Mouse (Mus musculus) neutrophil, adult 5-6 weeks (primary cell): ENCODE measurements around the gene Odc1. TPM values are rescaled to one million over a fixed set of nuclear protein-coding genes. Genes with fewer than 3 reads are reported as not detected.
"Not testable (repeated sequence)": the region's sequence is repeated elsewhere in the genome, so short reads cannot be mapped to it uniquely, and the experiment has no call there.

Experiments
- ATAC-seq: fragments of 151-379, 151-347 bp; 2 replicates; pipeline ENCODE4 v1.8.0; 2017; ENCODE audit warnings: mild to moderate bottlenecking, moderate TSS enrichment; ENCODE audit not compliant: insufficient number of reproducible peaks, poor library complexity, low FRiP score, severe bottlenecking; ENCODE audit errors: extremely low read depth
- total RNA-seq: library from RNA; stranded (forward); fragments of 200-1000 nt; gene quantifications from 2 replicates; pipeline ENCODE4 v1.2.3, GENCODE M21; 2017

Odc1 gene
- total RNA-seq, 1 experiment from 2014 or later: 107 TPM

DNA sequence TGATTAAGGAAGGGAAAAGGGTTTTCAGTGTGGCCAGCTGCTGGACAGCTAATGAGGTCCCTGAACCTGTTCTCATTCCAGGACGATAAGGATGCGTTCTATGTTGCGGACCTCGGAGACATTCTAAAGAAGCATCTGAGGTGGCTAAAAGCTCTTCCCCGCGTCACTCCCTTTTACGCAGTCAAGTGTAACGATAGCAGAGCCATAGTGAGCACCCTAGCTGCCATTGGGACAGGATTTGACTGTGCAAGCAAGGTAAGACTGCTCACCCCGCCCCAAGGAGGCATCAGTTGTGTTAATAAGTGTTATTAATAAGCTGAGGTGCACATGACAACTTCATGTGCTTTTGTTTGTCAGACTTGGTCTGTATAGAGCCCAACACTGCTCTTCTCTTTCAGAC, 3.0 kb downstream of the Odc1 start:
- ATAC-seq: not testable (repeated sequence)

- no peak for ATAC-seq
Measured at GRCm38 (mm10) chr12:17548505-17548904, 3.9 kb downstream of the Odc1 start.

DNA sequence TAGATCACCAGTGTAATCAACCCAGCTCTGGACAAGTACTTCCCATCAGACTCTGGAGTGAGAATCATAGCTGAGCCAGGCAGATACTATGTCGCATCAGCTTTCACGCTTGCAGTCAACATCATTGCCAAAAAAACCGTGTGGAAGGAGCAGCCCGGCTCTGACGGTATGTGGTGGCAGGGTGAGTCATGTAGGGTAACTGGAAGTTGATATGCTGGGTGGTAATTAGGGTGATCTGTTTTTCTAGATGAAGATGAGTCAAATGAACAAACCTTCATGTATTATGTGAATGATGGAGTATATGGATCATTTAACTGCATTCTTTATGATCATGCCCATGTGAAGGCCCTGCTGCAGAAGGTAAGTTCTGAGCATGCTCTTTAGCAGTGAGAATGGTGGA, 4.8 kb downstream of the Odc1 start:
- ATAC-seq: not testable (repeated sequence)

GRCm38 (mm10) chr12:17551208-17551995, 6.8 kb downstream of the Odc1 start:
- no peak for ATAC-seq

- no peak for ATAC-seq
Measured at GRCm38 (mm10) chr12:17552420-17552819, 7.8 kb downstream of the Odc1 start.

DNA sequence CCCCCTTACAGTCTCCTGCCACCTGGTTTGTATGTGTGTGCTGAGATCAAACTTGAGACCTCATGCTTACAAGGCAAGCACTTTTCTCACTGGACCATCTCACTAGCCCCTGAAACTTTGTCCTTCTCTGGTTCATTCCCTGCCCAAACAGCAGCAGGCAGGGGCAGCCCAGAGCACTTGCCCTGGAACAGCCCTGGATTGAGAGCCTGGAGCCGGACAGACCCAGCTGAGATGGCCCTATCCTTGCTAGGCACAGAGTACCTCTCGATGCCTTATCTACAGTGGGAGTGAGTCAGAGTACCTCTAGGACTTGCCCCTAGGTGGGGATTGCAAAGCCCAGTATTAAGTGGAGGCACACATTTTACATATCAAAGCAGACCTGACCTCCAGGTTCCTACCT, 8.4 kb downstream of the Odc1 start:
- no peak for ATAC-seq

DNA sequence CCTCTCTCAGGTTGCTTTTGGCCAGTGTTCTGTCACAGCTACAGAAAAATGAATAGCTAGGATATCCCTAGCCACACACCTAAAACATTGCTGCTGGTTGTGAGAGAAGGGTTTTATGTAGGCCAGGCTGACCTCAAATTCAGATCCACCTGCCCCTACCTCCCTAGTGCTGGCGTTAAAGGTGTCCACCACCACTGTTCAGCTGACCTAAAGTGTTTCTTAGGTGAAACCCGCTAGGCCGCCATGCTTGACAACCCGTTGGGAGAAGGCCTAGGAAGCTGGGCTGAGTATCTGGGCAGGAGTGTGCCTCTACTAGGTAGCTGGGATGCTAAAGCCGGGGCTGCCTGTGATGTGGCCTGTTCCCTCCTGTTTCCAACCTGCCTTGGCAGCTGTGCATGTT, 9.0 kb downstream of the Odc1 start:
- ATAC-seq: no peak

- ATAC-seq: peak; percentile 79
Measured at GRCm38 (mm10) chr12:17554200-17554951, 9.8 kb downstream of the Odc1 start.

GRCm38 (mm10) chr12:17556430-17557343, 12.1 kb downstream of the Odc1 start:
- peak; percentile 27; the same call in 1 of the 2 replicates for ATAC-seq

DNA sequence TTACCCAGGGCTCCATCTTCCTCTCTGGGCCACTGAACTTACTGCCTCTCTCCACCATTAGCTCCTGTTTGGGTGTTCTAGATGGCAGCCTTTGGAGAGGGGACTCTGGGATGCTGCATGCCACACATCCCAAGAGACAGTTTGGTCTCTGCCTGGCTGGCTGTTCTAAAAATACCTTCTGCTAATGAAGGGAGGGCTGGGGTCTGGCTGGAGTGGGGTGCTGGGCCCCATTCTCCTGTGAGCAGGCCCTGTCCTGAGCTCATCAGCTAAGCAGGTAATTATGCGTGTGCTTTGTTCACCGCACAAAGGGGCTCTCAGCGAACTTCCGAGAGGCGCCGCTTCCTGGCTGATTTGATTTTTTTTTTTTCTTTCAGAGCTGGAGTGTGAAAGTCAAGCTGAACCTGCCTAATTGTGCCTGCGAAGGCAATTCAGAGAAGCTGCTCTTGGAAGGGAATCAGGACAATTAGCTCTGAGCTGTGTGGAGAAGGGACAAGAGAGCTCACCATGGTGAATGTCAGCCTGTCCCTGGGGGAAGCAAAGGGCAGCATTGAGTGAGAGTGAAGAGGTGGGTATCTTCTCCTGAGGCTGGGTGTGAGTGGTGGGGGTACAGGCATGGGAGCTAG, 12.9 kb downstream of the Odc1 start:
- no peak for ATAC-seq

- ATAC-seq: no peak
Measured at GRCm38 (mm10) chr12:17557967-17558345, 13.4 kb downstream of the Odc1 start.

DNA sequence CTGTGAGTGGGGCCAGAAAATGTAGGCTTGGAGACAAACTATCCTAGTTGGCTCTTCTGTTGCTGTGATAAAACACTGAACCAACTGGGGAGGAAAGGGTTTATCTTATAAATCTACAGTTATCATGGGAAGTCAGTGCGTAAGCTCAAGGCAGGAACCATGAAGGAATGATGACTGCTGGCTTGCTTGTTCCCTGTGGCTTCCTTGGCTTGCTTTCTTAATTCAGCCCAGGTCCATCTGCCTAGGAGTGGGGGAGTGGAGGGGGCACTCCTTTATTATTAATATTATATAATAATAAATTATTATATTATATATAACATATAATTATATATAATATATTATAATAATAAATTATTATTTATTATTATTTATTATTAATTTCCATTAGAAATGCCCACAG, 17.8 kb downstream of the Odc1 start:
- ATAC-seq: no peak

DNA sequence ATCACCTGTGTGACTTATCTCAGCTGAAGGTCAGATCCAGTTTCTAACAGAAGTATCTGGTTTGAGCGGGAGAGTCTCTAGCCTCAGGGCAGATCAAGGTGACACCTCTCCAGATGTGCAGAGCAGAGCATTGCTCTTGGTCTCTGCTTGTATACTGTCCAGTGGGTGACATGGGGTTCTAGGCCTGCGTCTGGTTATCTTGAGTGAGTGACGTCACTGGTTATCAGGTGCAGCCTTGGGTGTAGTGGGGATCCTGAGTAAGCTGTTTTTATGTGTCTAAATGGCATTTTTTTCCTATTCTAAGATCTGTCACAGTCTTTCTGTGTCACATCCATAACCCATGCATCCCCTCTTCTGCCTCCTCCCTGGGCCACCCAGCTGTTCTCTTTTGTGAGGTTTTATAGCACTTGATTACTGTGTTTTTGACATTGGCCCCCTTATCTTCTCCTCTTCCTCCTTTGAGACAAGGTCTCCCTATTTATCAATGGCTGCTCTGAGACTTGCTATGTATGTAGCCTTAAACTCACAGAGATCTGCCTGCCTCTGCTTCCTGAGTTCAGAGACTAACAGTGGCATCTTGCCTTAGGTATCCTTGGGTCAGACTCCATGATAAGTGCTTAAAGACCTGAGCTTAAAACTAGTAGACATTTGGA, 20.9 kb downstream of the Odc1 start:
- ATAC-seq: no peak

GRCm38 (mm10) chr12:17566046-17566408, 21.4 kb downstream of the Odc1 start:
- ATAC-seq: no peak

- no peak for ATAC-seq
Measured at GRCm38 (mm10) chr12:17568564-17568963, 24.0 kb downstream of the Odc1 start.

GRCm38 (mm10) chr12:17574591-17574990, 30.0 kb downstream of the Odc1 start:
- no peak for ATAC-seq

- ATAC-seq: no peak
Measured at GRCm38 (mm10) chr12:17575156-17575910, 30.7 kb downstream of the Odc1 start.

DNA sequence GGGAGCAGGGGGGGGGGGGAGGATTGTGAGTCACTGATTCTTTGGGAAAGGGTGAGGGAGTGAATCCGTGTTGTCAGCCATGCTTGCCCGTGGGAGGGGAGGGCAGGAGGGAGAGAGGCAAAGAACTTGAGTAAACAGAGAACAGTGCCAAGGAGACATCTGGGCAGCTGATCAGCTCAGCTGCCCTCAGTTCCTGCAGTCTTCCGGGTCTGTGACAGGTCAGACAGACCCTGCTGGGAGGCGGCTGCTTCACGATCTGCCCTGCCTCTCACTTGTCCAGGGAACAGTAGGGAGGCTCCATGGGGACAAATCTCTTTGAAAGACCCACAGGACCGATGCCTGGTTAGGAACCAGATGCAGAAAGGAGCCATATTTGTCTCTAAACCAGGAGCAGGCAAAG, 31.4 kb downstream of the Odc1 start:
- ATAC-seq: no peak
